Mouse (Mus musculus) lung, postnatal 0 days (tissue): ENCODE measurements around the gene Rnf150. TPM values are rescaled to one million over a fixed set of nuclear protein-coding genes. Genes with fewer than 3 reads are reported as not detected.

Source experiments
- ATAC-seq: fragments of 200-750 bp; cut with Nextera tagmentation; 2 replicates; pipeline ENCODE4 v1.8.0; 2017; ENCODE audit warnings: moderate library complexity
- DNase-seq: peaks from one replicate; pipeline ENCODE4 v3.0.0-alpha.2; 2016; ENCODE audit warnings: low spot score
- H3K27ac ChIP-seq: fragments of 300-500 bp; sonication (generic); 2 replicates; pipeline ENCODE4 v1.5.1; 2014; ENCODE audit warnings: antibody characterized with exemption, mild to moderate bottlenecking, low read length, mixed read lengths
- H3K27me3 ChIP-seq: fragments of 300-500 bp; sonication (generic); replicated peaks from 2 replicates; pipeline ENCODE4 v1.6.1; 2014; ENCODE audit warnings: low read length, mixed read lengths; ENCODE audit not compliant: insufficient read depth
- H3K36me3 ChIP-seq: fragments of 300-500 bp; sonication (generic); 2 replicates; pipeline ENCODE4 v1.6.1; 2014; ENCODE audit warnings: low read length, mixed read lengths; ENCODE audit not compliant: insufficient read depth
- H3K4me1 ChIP-seq: fragments of 300-500 bp; sonication (generic); 2 replicates; pipeline ENCODE4 v1.6.1; 2014; ENCODE audit warnings: antibody characterized with exemption, low read depth, low read length, mixed read lengths; ENCODE audit not compliant: insufficient read depth
- H3K4me2 ChIP-seq: fragments of 300-500 bp; sonication (generic); replicated peaks from 2 replicates; pipeline ENCODE4 v1.6.1; 2014; ENCODE audit warnings: low read depth, mild to moderate bottlenecking, low read length, moderate library complexity, mixed read lengths
- H3K4me3 ChIP-seq: fragments of 300-500 bp; sonication (generic); 2 replicates; pipeline ENCODE4 v1.5.1; 2014; ENCODE audit warnings: low read depth, low read length
- H3K9ac ChIP-seq: fragments of 300-500 bp; sonication (generic); replicated peaks from 2 replicates; pipeline ENCODE4 v1.6.1; 2014; ENCODE audit warnings: low read depth, mild to moderate bottlenecking
- H3K9me3 ChIP-seq: fragments of 300-500 bp; sonication (generic); 2 replicates; pipeline ENCODE4 v1.6.1; 2016; ENCODE audit warnings: low read length, mixed read lengths
- CTCF ChIP-seq: IDR thresholded peaks from 2 replicates; pipeline ENCODE4 v1.5.1; 2016; ENCODE audit warnings: antibody characterized with exemption, mild to moderate bottlenecking
- EP300 ChIP-seq: IDR thresholded peaks from 2 replicates; pipeline ENCODE4 v1.6.1; 2016; ENCODE audit warnings: antibody characterized with exemption, mild to moderate bottlenecking, control low read depth
- WGBS: fragments of 180-500 bp; shearing (Covaris S2); extraction: QIAGEN DNeasy Blood & Tissue Kit; methylation state at CpG from one replicate; pipeline ENCODE4 v1.1.7; 2014; 5-methylcytosine and 5-hydroxymethylcytosine counted together
- polyA plus RNA-seq: library from polyadenylated mRNA; unstranded; fragments of >200 nt; fragmentation: Nextera tagmentation; extraction: Ambion mirVana; gene quantifications from 2 replicates; pipeline ENCODE4 v1.2.1, GENCODE M21; 2015

The Rnf150 gene
- polyA plus RNA-seq, 1 experiment from 2014 or later: 1.7 TPM

DNA sequence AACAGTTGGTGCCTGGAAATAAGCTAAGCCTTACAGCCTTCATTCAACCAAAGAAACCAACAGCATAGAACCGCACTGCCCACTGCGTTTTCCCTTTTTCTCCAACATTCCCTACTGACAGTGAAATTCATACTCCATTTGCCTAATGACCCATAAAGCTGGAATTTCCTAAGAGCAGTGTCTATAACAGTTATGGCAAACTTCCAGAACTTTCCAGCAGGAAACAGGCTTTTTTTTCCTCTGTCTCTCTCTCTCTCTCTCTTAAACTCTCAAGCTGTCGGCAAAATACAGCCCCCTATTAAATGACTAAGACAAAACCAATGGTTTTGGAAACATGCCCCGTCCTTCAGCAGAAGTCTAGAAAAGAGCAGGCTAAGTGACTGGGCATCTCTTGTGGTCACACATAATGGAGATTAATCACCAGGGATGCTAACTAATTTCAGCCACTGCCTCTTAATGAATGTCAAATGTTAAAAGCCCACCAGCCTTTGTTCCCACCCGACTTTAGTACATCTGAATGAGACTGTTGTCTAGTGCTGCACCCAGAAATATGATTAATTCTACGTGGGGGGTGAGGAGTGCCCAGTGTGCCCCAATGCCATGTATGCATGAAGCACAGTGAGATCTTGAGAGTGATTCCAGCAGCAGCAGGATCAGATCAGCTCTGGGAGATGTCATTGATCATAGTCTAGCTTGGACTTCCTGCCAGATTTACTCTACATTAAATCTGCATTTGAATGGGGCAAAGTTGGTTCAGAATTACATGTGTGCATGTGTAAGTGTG, 80.3 kb downstream of the Rnf150 start:
- H3K9me3 ChIP-seq: no peaks in the 10 kb centered on the region
- H3K27me3 ChIP-seq: no peaks in the 10 kb centered on the region
- H3K4me1 ChIP-seq: peaks cover 16% of the 10 kb centered on the region; the same call in 1 of the 2 replicates
- ATAC-seq: no peak
- no peak overlapping the region for H3K27ac ChIP-seq
- no peak overlapping the region for H3K9ac ChIP-seq
- DNase-seq: peak; percentile 91
- H3K36me3 ChIP-seq: no peaks in the 10 kb centered on the region
- H3K4me2 ChIP-seq: no peak overlapping the region
- 30% methylated on average over 6 of the region's 6 CpGs for WGBS
- no peak for TF ChIP-seq CTCF
- peak; percentile 63 for TF ChIP-seq EP300
- no peak overlapping the region for H3K4me3 ChIP-seq

GRCm38 (mm10) chr8:82945867-82946266, 82.7 kb downstream of the Rnf150 start:
- H3K9ac ChIP-seq: no peak overlapping the region
- H3K9me3 ChIP-seq: no peaks in the 10 kb centered on the region
- H3K27me3 ChIP-seq: no peaks in the 10 kb centered on the region
- ATAC-seq: no peak
- 64% methylated on average over 3 of the region's 3 CpGs for WGBS
- TF ChIP-seq CTCF: no peak
- no peak for TF ChIP-seq EP300
- H3K27ac ChIP-seq: no peak overlapping the region
- H3K36me3 ChIP-seq: no peaks in the 10 kb centered on the region
- H3K4me2 ChIP-seq: no peak overlapping the region
- H3K4me3 ChIP-seq: no peak overlapping the region
- no peak for DNase-seq
- H3K4me1 ChIP-seq: peaks cover 9% of the 10 kb centered on the region; the same call in 1 of the 2 replicates

DNA sequence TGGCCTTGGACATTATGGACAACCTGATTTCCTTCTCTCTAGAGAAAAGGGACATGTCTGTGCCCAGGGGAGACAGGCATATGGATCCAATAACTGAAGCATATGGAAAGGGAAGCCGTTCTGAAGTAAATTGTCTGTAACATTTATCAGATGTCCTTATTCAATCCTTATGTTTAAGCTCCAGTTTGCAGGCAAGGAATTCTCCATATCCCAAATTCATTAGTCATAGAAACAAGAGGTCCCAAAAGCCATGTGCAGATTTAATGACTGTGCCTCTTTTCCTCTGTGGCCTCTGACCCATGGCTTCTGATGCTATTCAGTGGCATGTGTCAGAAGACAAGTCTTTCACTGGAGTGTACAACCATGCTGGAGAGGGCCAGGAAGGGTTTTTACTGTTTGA, 83.5 kb downstream of the Rnf150 start:
- H3K9ac ChIP-seq: no peak overlapping the region
- H3K27ac ChIP-seq: no peak overlapping the region
- H3K9me3 ChIP-seq: no peaks in the 10 kb centered on the region
- DNase-seq: no peak
- H3K4me3 ChIP-seq: no peak overlapping the region
- H3K4me1 ChIP-seq: peaks cover 9% of the 10 kb centered on the region; the same call in 1 of the 2 replicates
- no peaks in the 10 kb centered on the region for H3K27me3 ChIP-seq
- no peak for ATAC-seq
- 57% methylated on average over 1 of the region's 1 CpGs for WGBS
- H3K4me2 ChIP-seq: no peak overlapping the region
- no peaks in the 10 kb centered on the region for H3K36me3 ChIP-seq
- TF ChIP-seq EP300: no peak
- no peak for TF ChIP-seq CTCF

GRCm38 (mm10) chr8:82955162-82955754, 92.1 kb downstream of the Rnf150 start:
- Histone ChIP-seq H3K9me3 (no peaks in the 10 kb centered on the region), H3K4me2 (no peak overlapping the region), H3K4me1 (no peaks in the 10 kb centered on the region), H3K4me3 (no peak overlapping the region), H3K36me3 (no peaks in the 10 kb centered on the region), H3K27me3 (no peaks in the 10 kb centered on the region), H3K9ac (no peak overlapping the region), H3K27ac (no peak overlapping the region)
- no peak for TF ChIP-seq CTCF
- no peak for TF ChIP-seq EP300
- WGBS: 52% methylated on average over 7 of the region's 7 CpGs
- no peak for ATAC-seq
- DNase-seq: no peak

DNA sequence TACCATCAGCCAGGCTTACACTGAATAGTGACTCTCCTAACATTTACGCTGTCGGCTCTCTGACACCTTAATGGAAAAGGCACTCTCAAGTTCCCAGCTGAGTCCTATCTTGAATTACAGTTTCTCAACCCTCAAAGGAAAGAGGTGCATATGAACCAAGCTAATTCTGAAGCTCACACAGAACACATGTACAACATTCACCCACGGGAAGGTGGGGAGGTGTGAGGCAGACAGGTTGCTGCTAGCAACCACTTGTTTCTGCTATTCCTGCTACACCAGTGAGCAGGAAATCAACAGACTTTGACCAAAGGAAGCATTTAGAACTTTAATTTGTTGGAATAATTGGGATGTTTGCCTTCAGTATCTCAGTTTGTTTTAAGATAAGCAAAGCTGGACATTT, 96.3 kb downstream of the Rnf150 start:
- ATAC-seq: no peak
- DNase-seq: no peak
- H3K27me3 ChIP-seq: no peaks in the 10 kb centered on the region
- WGBS: 55% methylated on average over 3 of the region's 3 CpGs
- TF ChIP-seq CTCF (no peak), EP300 (no peak)
- H3K9ac ChIP-seq: no peak overlapping the region
- H3K4me1 ChIP-seq: no peaks in the 10 kb centered on the region
- no peak overlapping the region for H3K27ac ChIP-seq
- no peak overlapping the region for H3K4me2 ChIP-seq
- no peak overlapping the region for H3K4me3 ChIP-seq
- H3K36me3 ChIP-seq: no peaks in the 10 kb centered on the region
- H3K9me3 ChIP-seq: no peaks in the 10 kb centered on the region

DNA sequence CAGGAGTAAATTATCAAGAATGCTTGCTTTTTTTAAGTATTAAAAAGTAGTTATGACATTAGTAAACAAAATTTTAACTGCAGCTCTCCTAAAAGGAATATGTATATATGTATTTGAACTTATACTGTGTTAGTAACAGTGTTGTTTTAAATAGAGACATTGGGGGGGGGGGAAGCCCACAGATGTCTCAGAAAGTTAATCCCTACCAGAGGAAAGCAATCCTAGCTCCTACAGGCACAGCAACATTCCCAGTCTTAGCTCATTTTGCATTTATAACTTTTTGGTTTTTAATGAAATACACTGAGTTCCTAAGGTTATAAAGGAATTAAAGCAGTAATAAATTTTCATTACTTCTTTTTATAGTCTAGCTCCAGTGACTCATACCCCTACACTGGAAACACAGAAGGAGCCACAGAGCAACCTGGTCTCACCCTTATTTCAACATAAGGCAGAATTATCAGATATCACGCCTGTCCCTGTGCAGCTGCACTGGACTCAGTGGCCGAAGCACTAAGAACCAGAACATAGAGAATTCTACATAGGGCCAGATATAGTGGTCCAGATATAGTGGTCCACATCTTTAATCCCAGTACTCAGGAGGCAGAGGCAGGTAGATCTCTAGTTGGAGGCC, 96.9 kb downstream of the Rnf150 start:
- no peak for ATAC-seq
- TF ChIP-seq EP300 (no peak), CTCF (no peak)
- 82% methylated on average over 2 of the region's 2 CpGs for WGBS

More for the DNA sequence above, 96.9 kb downstream of the Rnf150 start:
- no peak overlapping the region for H3K27ac ChIP-seq
- DNase-seq: no peak
- H3K9me3 ChIP-seq: no peaks in the 10 kb centered on the region
- no peaks in the 10 kb centered on the region for H3K27me3 ChIP-seq
- H3K4me2 ChIP-seq: no peak overlapping the region
- H3K36me3 ChIP-seq: no peaks in the 10 kb centered on the region
- H3K9ac ChIP-seq: no peak overlapping the region
- H3K4me1 ChIP-seq: no peaks in the 10 kb centered on the region
- no peak overlapping the region for H3K4me3 ChIP-seq
